Comparison of ENCODE assay signal across 19 mouse cellular contexts in genomic region chr6:134082229-134082920, GRCm38 (mm10). TPM values are rescaled to one million over a fixed set of nuclear protein-coding genes. Genes with fewer than 3 reads are reported as not detected.
DNase-seq lines count a peak whose midpoint lies in the region; ATAC-seq and TF ChIP-seq lines count a peak whose summit lies in the region.
"Had no signal": no experiment of that assay in that cellular context is flagged by ENCODE, and none has a peak within 500 bp of the region (broad histone marks: within the 10 kb centered on the region; RNA-seq: fewer than 3 reads in every experiment).

No protein-coding gene starts in this region.

- TF ChIP-seq EP300 in liver, postnatal 0 days (IDR thresholded peaks at IDR 0.05; ENCODE audit: low read depth) = no peak
- TF ChIP-seq EP300 in MEL (IDR thresholded peaks at IDR 0.05; ENCODE audit: low read depth in 1 of 2, low read length in 2 of 2) = peak; percentile 55 to 70; a peak in 3 of 4 replicates

- 34% methylated on average over 15 of the region's 15 CpGs for WGBS in liver, embryonic 12.5 days (ENCODE audit: insufficient replicate concordance)
- 61% methylated on average over 15 of the region's 15 CpGs for WGBS in liver, postnatal 0 days (ENCODE audit: insufficient replicate concordance)
- 93% methylated on average over 15 of the region's 15 CpGs for WGBS in midbrain, embryonic 10.5 days

- H3K9me3 ChIP-seq in liver, embryonic 12.5 days (replicated peaks) = no peaks in the 10 kb centered on the region
- H3K9me3 ChIP-seq in liver, postnatal 0 days (ENCODE audit: low read length) = no peaks in the 10 kb centered on the region
- H3K9me3 ChIP-seq in MEL (replicated peaks; ENCODE audit: insufficient read depth, low read length) = no peaks in the 10 kb centered on the region
- no peaks in the 10 kb centered on the region for H3K9me3 ChIP-seq in midbrain, embryonic 10.5 days (replicated peaks)
- H3K9me3 ChIP-seq: embryonic facial prominence, embryonic 10.5 days; forebrain, embryonic 15.5 days; hindbrain, embryonic 15.5 days; neural tube, embryonic 13.5 days had no signal

- ATAC-seq in liver, embryonic 12.5 days = peak; percentile 70
- no peak for ATAC-seq in liver, postnatal 0 days
- ATAC-seq in common myeloid progenitor, adult 5-6 weeks (replicated peaks; ENCODE audit: low read depth, poor library complexity, severe bottlenecking) = peak; percentile 10; the same call in 1 of the 2 replicates
- ATAC-seq: forebrain, embryonic 15.5 days had no signal

- H3K9ac ChIP-seq in liver, embryonic 12.5 days = peak overlapping the region; percentile 34; the same call in 1 of the 2 replicates
- H3K9ac ChIP-seq in liver, postnatal 0 days (replicated peaks) = no peak overlapping the region
- peak overlapping the region; percentile 68 for H3K9ac ChIP-seq in MEL (ENCODE audit: control insufficient read depth, low read depth, low read length, poor library complexity, severe bottlenecking)
- H3K9ac ChIP-seq: forebrain, embryonic 15.5 days; hindbrain, embryonic 15.5 days; neural tube, embryonic 13.5 days had no signal

- no peak for TF ChIP-seq RAD21 in MEL (IDR thresholded peaks at IDR 0.05; ENCODE audit: low read depth, low read length)

- no peak for DNase-seq in liver, postnatal 0 days
- DNase-seq in MEL (ENCODE audit: low read depth, low spot score) = peak; percentile 79
- DNase-seq in midbrain, embryonic 10.5 days (ENCODE audit: low spot score) = no peak
- no peak for DNase-seq in right cerebral cortex, postnatal 25 days
- DNase-seq in layer of hippocampus, adult 9-11 months = no peak
- DNase-seq: cerebellum, adult 18-20 months; cerebellum, postnatal 36 days; gastrocnemius, postnatal 36 days; heart, postnatal 14 days; kidney, adult 11 months; kidney, postnatal 14 days; thymus, postnatal 14 days had no signal

- TF ChIP-seq CTCF in liver, postnatal 0 days (IDR thresholded peaks at IDR 0.05; ENCODE audit: low read depth) = no peak
- no peak for TF ChIP-seq CTCF in MEL (IDR thresholded peaks at IDR 0.05 in 2 of 3, conservative IDR thresholded peaks at IDR 0.05 in 1 of 3; ENCODE audit: control insufficient read depth in 1 of 3, insufficient read depth in 1 of 3, low read depth in 2 of 3, low read length in 3 of 3, poor library complexity in 1 of 3, severe bottlenecking in 1 of 3)

- H3K4me1 ChIP-seq in liver, embryonic 12.5 days = peaks cover 28% of the 10 kb centered on the region
- no peaks in the 10 kb centered on the region for H3K4me1 ChIP-seq in liver, postnatal 0 days (ENCODE audit: insufficient read depth)
- peaks cover 3 to 17% of the 10 kb centered on the region in 2 experiments for H3K4me1 ChIP-seq in MEL (ENCODE audit: control insufficient read depth in 1 of 2, insufficient read depth in 2 of 2, low read length in 2 of 2)
- no peaks in the 10 kb centered on the region for H3K4me1 ChIP-seq in midbrain, embryonic 10.5 days
- H3K4me1 ChIP-seq: forebrain, embryonic 15.5 days; hindbrain, embryonic 15.5 days had no signal

- H3K79me2 ChIP-seq in MEL (ENCODE audit: control insufficient read depth, insufficient read depth, low read length, poor library complexity) = peaks cover 18% of the 10 kb centered on the region

- peak overlapping the region; percentile 55 for H3K4me2 ChIP-seq in liver, embryonic 12.5 days
- H3K4me2 ChIP-seq in liver, postnatal 0 days (ENCODE audit: low read depth, low read length) = no peak overlapping the region
- H3K4me2 ChIP-seq: forebrain, embryonic 15.5 days; heart, embryonic 11.5 days; hindbrain, embryonic 15.5 days; neural tube, embryonic 13.5 days had no signal

- H3K27ac ChIP-seq in liver, embryonic 12.5 days = peak overlapping the region; percentile 50
- no peak overlapping the region for H3K27ac ChIP-seq in liver, postnatal 0 days (ENCODE audit: low read depth)
- peak overlapping the region; percentile 97 for H3K27ac ChIP-seq in MEL (ENCODE audit: control insufficient read depth, low read depth, low read length)
- no peak overlapping the region for H3K27ac ChIP-seq in midbrain, embryonic 10.5 days (replicated peaks)
- H3K27ac ChIP-seq: embryonic facial prominence, embryonic 10.5 days; forebrain, embryonic 15.5 days; hindbrain, embryonic 15.5 days; neural tube, embryonic 13.5 days had no signal

- no peaks in the 10 kb centered on the region for H3K36me3 ChIP-seq in liver, embryonic 12.5 days
- no peaks in the 10 kb centered on the region for H3K36me3 ChIP-seq in liver, postnatal 0 days (replicated peaks; ENCODE audit: insufficient read depth, low read length)
- H3K36me3 ChIP-seq in MEL (ENCODE audit: control insufficient read depth in 1 of 2, insufficient read depth in 2 of 2, low read length in 2 of 2) = peaks cover 9 to 17% of the 10 kb centered on the region in 2 experiments
- H3K36me3 ChIP-seq in midbrain, embryonic 10.5 days = peaks cover 8% of the 10 kb centered on the region
- H3K36me3 ChIP-seq: forebrain, embryonic 15.5 days; hindbrain, embryonic 15.5 days; neural tube, embryonic 13.5 days had no signal

- H3K4me3 ChIP-seq in liver, embryonic 12.5 days = peak overlapping the region; percentile 20
- no peak overlapping the region for H3K4me3 ChIP-seq in liver, postnatal 0 days (ENCODE audit: low read depth, low read length)
- peak overlapping the region; percentile 49 for H3K4me3 ChIP-seq in MEL (ENCODE audit: control insufficient read depth in 1 of 2, insufficient read depth in 1 of 2, low read depth in 2 of 2, low read length in 2 of 2)
- H3K4me3 ChIP-seq in midbrain, embryonic 10.5 days = no peak overlapping the region
- H3K4me3 ChIP-seq: embryonic facial prominence, embryonic 10.5 days; forebrain, embryonic 15.5 days; hindbrain, embryonic 15.5 days; neural tube, embryonic 13.5 days had no signal

- no peak for TF ChIP-seq POLR2A in MEL (IDR thresholded peaks at IDR 0.05; ENCODE audit: control insufficient read depth in 1 of 2, insufficient read depth in 1 of 2, low read depth in 1 of 2, low read length in 2 of 2, poor library complexity in 1 of 2)

- H3K27me3 ChIP-seq in liver, embryonic 12.5 days (replicated peaks) = no peaks in the 10 kb centered on the region
- no peaks in the 10 kb centered on the region for H3K27me3 ChIP-seq in liver, postnatal 0 days (ENCODE audit: insufficient read depth, low read length)
- no peaks in the 10 kb centered on the region for H3K27me3 ChIP-seq in MEL (ENCODE audit: control insufficient read depth in 1 of 2, insufficient read depth in 2 of 2, low read length in 2 of 2)
- no peaks in the 10 kb centered on the region for H3K27me3 ChIP-seq in midbrain, embryonic 10.5 days (ENCODE audit: low read depth, poor library complexity, severe bottlenecking)
- H3K27me3 ChIP-seq: forebrain, embryonic 15.5 days; hindbrain, embryonic 15.5 days; neural tube, embryonic 13.5 days had no signal

TF ChIP-seq in MEL, 35 proteins besides CTCF, POLR2A, EP300 and RAD21:
- TF ChIP-seq ZNF384 (IDR thresholded peaks at IDR 0.05; ENCODE audit: low read depth, low read length) = no peak
- TF ChIP-seq TCF12 (IDR thresholded peaks at IDR 0.05; ENCODE audit: low read depth, low read length) = peak; percentile 32; the same call in 1 of the 2 replicates
- no peak for TF ChIP-seq UBTF (IDR thresholded peaks at IDR 0.05; ENCODE audit: borderline replicate concordance, insufficient read depth, low read depth, low read length)
- no peak for TF ChIP-seq SMC3 (IDR thresholded peaks at IDR 0.05; ENCODE audit: low read depth, low read length)
- TF ChIP-seq E2F4 (IDR thresholded peaks at IDR 0.05; ENCODE audit: borderline replicate concordance, low read depth, low read length) = no peak
- TF ChIP-seq KAT2A (conservative IDR thresholded peaks at IDR 0.05; ENCODE audit: low read depth, low read length) = no peak
- TF ChIP-seq SIN3A (IDR thresholded peaks at IDR 0.05; ENCODE audit: low read length) = 0 out of 2 replicates have a peak, but pooled peaks have one; percentile 34
- TF ChIP-seq RCOR1 (IDR thresholded peaks at IDR 0.05; ENCODE audit: low read depth, low read length) = no peak
- TF ChIP-seq ZKSCAN1 (IDR thresholded peaks at IDR 0.05; ENCODE audit: low read depth, low read length) = no peak
- peak; percentile 41 for TF ChIP-seq GATA1 (IDR thresholded peaks at IDR 0.05; ENCODE audit: low read depth, low read length)
- no peak for TF ChIP-seq POLR2AphosphoS5 (IDR thresholded peaks at IDR 0.05; ENCODE audit: borderline replicate concordance, low read depth, low read length)
- 0 out of 2 replicates have a peak, but pooled peaks have one; percentile 19 for TF ChIP-seq JUND (IDR thresholded peaks at IDR 0.05; ENCODE audit: low read depth, low read length)
- no peak for TF ChIP-seq MAFK (IDR thresholded peaks at IDR 0.05; ENCODE audit: borderline replicate concordance, low read depth, low read length)
- peak; percentile 75 for TF ChIP-seq USF1 (IDR thresholded peaks at IDR 0.05; ENCODE audit: low read depth, low read length)
- TF ChIP-seq NRF1 (IDR thresholded peaks at IDR 0.05; ENCODE audit: insufficient read depth, low read depth, low read length, poor library complexity, severe bottlenecking) = no peak
- peak; percentile 66; the same call in 1 of the 2 replicates for TF ChIP-seq MYB (IDR thresholded peaks at IDR 0.05; ENCODE audit: low read depth, low read length)
- TF ChIP-seq BHLHE40 (IDR thresholded peaks at IDR 0.05; ENCODE audit: borderline replicate concordance, low read depth, low read length) = no peak
- TF ChIP-seq HCFC1 (IDR thresholded peaks at IDR 0.05; ENCODE audit: low read depth, low read length) = no peak
- TF ChIP-seq MYC (IDR thresholded peaks at IDR 0.05; ENCODE audit: low read depth, low read length) = 0 out of 2 replicates have a peak, but pooled peaks have one; percentile 26
- peak; percentile 56; the same call in 1 of the 2 replicates for TF ChIP-seq ETS1 (IDR thresholded peaks at IDR 0.05; ENCODE audit: low read depth, low read length)
- peak; percentile 22; the same call in 1 of the 2 replicates for TF ChIP-seq MAX (IDR thresholded peaks at IDR 0.05; ENCODE audit: low read length)
- TF ChIP-seq GABPA (IDR thresholded peaks at IDR 0.05; ENCODE audit: low read depth, low read length) = no peak

RNA-seq across cellular contexts. Expression of gene Etv6, which starts 46.9 kb away (rescaled TPM):
- 6.7 and 7.9 TPM in 2 replicates for polyA plus RNA-seq in liver, embryonic 12.5 days (2016; fragmentation: Nextera tagmentation; extraction: Ambion mirVana)
- polyA plus RNA-seq in liver, postnatal 0 days (2015; fragmentation: Nextera tagmentation; extraction: Ambion mirVana) = 2.6 and 2.7 TPM in 2 replicates
- 12.6 and 12.9 TPM in 2 replicates for total RNA-seq in MEL (2012; rRNA removed)
- 10 to 100 TPM in 1 of 2 experiments, not detected in 1; 25.9 TPM for polyA plus RNA-seq in MEL (2012; ENCODE audit: insufficient read depth in 1 of 2, insufficient read length in 2 of 2, low read depth in 1 of 2, low replicate concordance in 2 of 2, missing spikeins in 1 of 2)
- total RNA-seq in common myeloid progenitor, adult 5-6 weeks (2017) = 110 and 129 TPM in 2 replicates
- 12.6 and 12.8 TPM in 2 replicates for polyA plus RNA-seq in midbrain, embryonic 10.5 days (2016; fragmentation: Nextera tagmentation; extraction: Ambion mirVana)

Comparison
In these comparisons a context has a peak if more than half of its experiments do, and no peak if none do; other contexts are left out.
1. H3K27ac ChIP-seq: peak in liver, embryonic 12.5 days (single experiment) and MEL (single experiment); none in liver, postnatal 0 days (single experiment) and midbrain, embryonic 10.5 days (single experiment).
2. H3K4me3 ChIP-seq: peak in liver, embryonic 12.5 days (single experiment) and MEL (2 of 2); none in liver, postnatal 0 days (single experiment) and midbrain, embryonic 10.5 days (single experiment).